Mouse (Mus musculus) E14TG2a.4 (cell line): ENCODE measurements at regions not wholly inside any gene's neighbourhood (a gene's known extent, or its start where the extent isn't known, plus 50 kb on each side); places are given as distances from the start of the nearest gene placed in this dataset.

Experiments
- CTCF ChIP-seq: conservative IDR thresholded peaks from 2 replicates; pipeline ENCODE4 v1.5.1; 2014; ENCODE audit warnings: low read length
- NANOG ChIP-seq: IDR thresholded peaks from 2 replicates; pipeline ENCODE4 v1.6.1; 2014; ENCODE audit warnings: borderline replicate concordance, low read length, mixed read lengths
- POU5F1 ChIP-seq: IDR thresholded peaks from 2 replicates; pipeline ENCODE4 v1.6.1; 2014; ENCODE audit warnings: low read length, borderline replicate concordance

GRCm38 (mm10) chr11:20955561-20955960, 124.7 kb upstream of the Lgalsl start:
- TF ChIP-seq CTCF = no peak
- no peak for TF ChIP-seq NANOG
- TF ChIP-seq POU5F1 = no peak
